In genomic region chr19:53502891-53503371, GRCm38 (mm10) we compare ENCODE assay signal across 9 mouse cellular contexts. TPM values are rescaled to one million over a fixed set of nuclear protein-coding genes. Genes with fewer than 3 reads are reported as not detected.
DNase-seq lines count a peak whose midpoint lies in the region; ATAC-seq and TF ChIP-seq lines count a peak whose summit lies in the region.
"Had no signal": no experiment of that assay in that cellular context is flagged by ENCODE, and none has a peak within 500 bp of the region (broad histone marks: within the 10 kb centered on the region; RNA-seq: fewer than 3 reads in every experiment).

No protein-coding gene starts in this region.

- no peak overlapping the region for H3K4me3 ChIP-seq in layer of hippocampus, adult 2 months
- H3K4me3 ChIP-seq: erythroblast, embryonic 14.5 days; stomach, embryonic 15.5 days had no signal

- peak overlapping the region; percentile 82 for H3K27ac ChIP-seq in layer of hippocampus, adult 2 months
- H3K27ac ChIP-seq: stomach, embryonic 15.5 days had no signal

- no peak for TF ChIP-seq POLR2A in brain, embryonic 14.5 days (IDR thresholded peaks at IDR 0.05; ENCODE audit: borderline replicate concordance, extremely low read depth, insufficient read depth, insufficient read length, poor library complexity, severe bottlenecking)

- DNase-seq in layer of hippocampus, adult 2 months (ENCODE audit: low spot score in 2 of 2) = peak; percentile 27 to 30
- no peak for DNase-seq in layer of hippocampus, postnatal 14 days (ENCODE audit: low spot score in 2 of 2)
- peak; percentile 30 for DNase-seq in brain, embryonic 14.5 days (ENCODE audit: low read depth)
- peak; percentile 65 to 73 for DNase-seq in left cerebral cortex, adult 18-20 months (ENCODE audit: low spot score in 2 of 2)
- peak; percentile 83 to 90 for DNase-seq in thymus, adult 18-20 months
- DNase-seq in kidney, adult 8-10 months = no peak

- TF ChIP-seq CTCF in layer of hippocampus, adult 2 months (conservative IDR thresholded peaks at IDR 0.05) = no peak
- no peak for TF ChIP-seq CTCF in brain, embryonic 14.5 days (IDR thresholded peaks at IDR 0.05; ENCODE audit: borderline replicate concordance, extremely low read depth, insufficient read depth, insufficient read length)

- ATAC-seq in megakaryocyte-erythroid progenitor cell, adult 5-6 weeks (replicated peaks; ENCODE audit: low FRiP score, low TSS enrichment, poor library complexity, severe bottlenecking) = no peak

RNA-seq across cellular contexts. Expression of gene Dusp5, which starts 26.0 kb away (rescaled TPM):
- total RNA-seq in layer of hippocampus, adult 2 months (2021) = 10 to 100 TPM; 20.5 to 24.5 TPM
- total RNA-seq in layer of hippocampus, postnatal 14 days (2021) = 10 to 100 TPM; 16.9 to 19.8 TPM
- polyA plus RNA-seq in brain, embryonic 14.5 days (2012; rRNA removed) = 2.3 and 2.5 TPM in 2 replicates
- total RNA-seq in left cerebral cortex, adult 18-20 months (2021) = 10 to 100 TPM; 20.1 to 22.5 TPM
- 1.6 and 2.9 TPM in 2 replicates for total RNA-seq in megakaryocyte-erythroid progenitor cell, adult 5-6 weeks (2014; fragmentation: Nextera tagmentation)
- 5.4 and 12.3 TPM in 2 replicates for total RNA-seq in megakaryocyte-erythroid progenitor cell, adult 5-6 weeks (2017)

Comparison
In these comparisons a context has a peak if more than half of its experiments do, and no peak if none do; other contexts are left out.
1. DNase-seq: peak in layer of hippocampus, adult 2 months (2 of 2), brain, embryonic 14.5 days (single experiment), left cerebral cortex, adult 18-20 months (2 of 2) and thymus, adult 18-20 months (2 of 2); none in layer of hippocampus, postnatal 14 days (0 of 2) and kidney, adult 8-10 months (0 of 2).